Mouse (Mus musculus) gastrocnemius, adult 2 months (tissue): Measurements from ENCODE around the gene Col4a3bp. TPM values are rescaled to one million over a fixed set of nuclear protein-coding genes. Genes with fewer than 3 reads are reported as not detected.

Experiments
- DNase-seq: peaks from one replicate; pipeline ENCODE4 v3.0.0; 2022
- H3K27ac ChIP-seq: fragments of 200-600 bp; 2 replicates; pipeline ENCODE4 v1.8.1; 2022; ENCODE audit warnings: mild to moderate bottlenecking
- H3K4me3 ChIP-seq: fragments of 200-600 bp; 2 replicates; pipeline ENCODE4 v1.8.1; 2022; ENCODE audit warnings: mild to moderate bottlenecking, moderate library complexity
- CTCF ChIP-seq: fragments of 200-600 bp; IDR thresholded peaks from 2 replicates; pipeline ENCODE4 v1.8.1; 2022; ENCODE audit warnings: antibody characterized with exemption, mild to moderate bottlenecking, moderate library complexity
- intact Hi-C: fragments of 180-260 bp; cut with DNase I; formaldehyde crosslinking; loops from one replicate; pipeline ENCODE4 v1.15.1; 2025
- total RNA-seq, 2 experiments: library from RNA; stranded (reverse); gene quantifications; 2 replicates each; pipeline ENCODE4 v1.2.3; 2021

The Col4a3bp gene
- total RNA-seq, 2 experiments from 2014 or later = 47.3 to 60.1 TPM

DNA sequence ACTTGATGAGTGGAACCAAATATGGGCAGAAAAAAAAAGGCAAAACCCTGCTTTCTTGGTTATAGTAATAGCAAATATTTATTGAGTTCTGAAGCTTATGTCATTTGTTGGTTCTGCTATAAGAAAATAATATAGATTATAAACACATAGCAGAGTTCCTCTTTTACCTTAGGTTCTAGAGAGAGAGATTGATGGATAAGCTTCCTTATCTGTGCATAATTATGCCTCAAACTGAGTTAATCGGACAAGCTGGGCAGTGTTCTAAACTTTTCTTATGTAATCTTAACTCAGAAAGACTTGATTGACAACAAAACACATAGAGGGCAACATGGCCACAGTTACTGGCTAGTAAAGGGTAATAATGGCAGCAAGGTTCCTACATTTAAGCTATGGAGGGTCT, 4.8 kb downstream of the Col4a3bp start:
- no peak for DNase-seq
- intact Hi-C loops = no loop called here
- no peak overlapping the region for H3K4me3 ChIP-seq
- no peak overlapping the region for H3K27ac ChIP-seq
- TF ChIP-seq CTCF = no peak

DNA sequence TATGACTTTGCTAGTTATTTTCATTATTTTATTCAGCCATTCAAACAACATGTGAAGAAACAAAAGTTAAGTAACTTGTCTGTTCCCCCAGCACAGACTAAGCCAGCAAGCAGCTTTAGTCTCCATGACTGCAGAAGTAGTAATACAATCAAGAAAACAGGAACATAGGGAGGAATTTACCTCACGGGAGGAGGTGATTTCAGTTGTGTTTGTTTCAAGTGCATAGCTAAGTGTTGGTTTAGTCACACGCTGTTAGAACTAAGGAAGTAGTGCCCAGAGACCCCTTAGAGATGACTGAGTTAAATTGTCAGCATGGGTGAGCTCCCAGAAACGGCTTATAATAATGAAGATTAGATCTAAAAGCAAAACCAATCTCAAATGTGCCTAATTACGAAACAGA, 5.5 kb downstream of the Col4a3bp start:
- TF ChIP-seq CTCF = no peak
- no peak overlapping the region for H3K4me3 ChIP-seq
- intact Hi-C loops = no loop called here

DNA sequence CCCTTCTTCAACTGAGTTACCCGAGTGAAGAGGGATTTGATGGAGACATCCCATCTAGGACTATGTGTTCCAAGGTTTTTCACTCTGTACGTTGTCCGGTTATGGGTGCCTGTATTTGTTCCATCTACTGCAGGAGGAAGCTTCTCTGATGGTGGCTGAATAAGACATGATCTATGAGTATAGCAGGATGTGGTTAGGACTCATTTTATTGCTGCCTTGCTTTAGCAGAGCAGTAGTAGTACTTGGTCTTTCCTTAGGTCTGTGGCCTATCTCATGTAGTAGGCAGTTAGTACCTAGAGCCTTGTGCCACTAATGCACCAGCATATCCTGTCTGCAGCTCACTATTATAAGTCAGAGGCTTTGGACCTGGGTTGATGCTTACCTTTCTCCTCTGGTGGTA, 12.7 kb downstream of the Col4a3bp start:
- H3K4me3 ChIP-seq = no peak overlapping the region
- no peak for DNase-seq
- intact Hi-C loops = no loop called here
- no peak for TF ChIP-seq CTCF
- no peak overlapping the region for H3K27ac ChIP-seq

More for the DNA sequence above, 5.5 kb downstream of the Col4a3bp start:
- no peak for DNase-seq
- no peak overlapping the region for H3K27ac ChIP-seq

GRCm38 (mm10) chr13:96567977-96568376, 25.6 kb downstream of the Col4a3bp start:
- Histone ChIP-seq H3K4me3 (no peak overlapping the region), H3K27ac (0 out of 2 replicates have a peak overlapping the region, but pooled peaks have one; percentile 35)
- TF ChIP-seq CTCF = no peak
- intact Hi-C loops = no loop called here
- no peak for DNase-seq

GRCm38 (mm10) chr13:96570313-96571015, 28.0 kb downstream of the Col4a3bp start:
- DNase-seq = no peak
- intact Hi-C loops = no loop called here
- no peak for TF ChIP-seq CTCF
- Histone ChIP-seq H3K4me3 (no peak overlapping the region), H3K27ac (no peak overlapping the region)

GRCm38 (mm10) chr13:96571016-96571361, 28.6 kb downstream of the Col4a3bp start:
- Histone ChIP-seq H3K4me3 (no peak overlapping the region), H3K27ac (no peak overlapping the region)
- no peak for TF ChIP-seq CTCF
- intact Hi-C loops = no loop called here
- DNase-seq = no peak

GRCm38 (mm10) chr13:96574170-96574569, 31.8 kb downstream of the Col4a3bp start:
- intact Hi-C loops = no loop called here
- H3K4me3 ChIP-seq = no peak overlapping the region
- no peak for TF ChIP-seq CTCF
- no peak for DNase-seq
- H3K27ac ChIP-seq = no peak overlapping the region

DNA sequence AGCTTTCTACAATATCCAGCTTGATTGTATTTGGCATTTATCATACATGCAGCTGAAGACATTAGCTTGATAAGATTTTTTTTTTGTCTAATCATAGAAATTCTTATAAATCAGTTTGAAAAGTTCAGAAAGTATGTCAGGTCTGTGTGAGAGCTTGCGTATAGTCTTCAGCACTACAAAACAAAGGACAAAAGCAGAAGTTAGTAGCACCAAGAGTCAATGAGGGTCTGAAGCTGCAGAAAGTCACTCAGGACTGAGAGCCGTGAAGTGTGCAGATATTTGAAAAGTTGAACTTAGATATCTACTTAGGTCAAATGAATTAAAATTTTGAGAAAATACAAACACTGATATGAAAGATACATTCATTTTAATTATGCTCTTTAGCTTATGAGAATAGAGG, 36.7 kb downstream of the Col4a3bp start:
- no peak overlapping the region for H3K27ac ChIP-seq
- DNase-seq = no peak
- intact Hi-C loops = no loop called here
- no peak overlapping the region for H3K4me3 ChIP-seq
- TF ChIP-seq CTCF = no peak

GRCm38 (mm10) chr13:96579979-96580378, 37.6 kb downstream of the Col4a3bp start:
- H3K4me3 ChIP-seq = no peak overlapping the region
- H3K27ac ChIP-seq = no peak overlapping the region
- intact Hi-C loops = no loop called here
- DNase-seq = no peak
- no peak for TF ChIP-seq CTCF

DNA sequence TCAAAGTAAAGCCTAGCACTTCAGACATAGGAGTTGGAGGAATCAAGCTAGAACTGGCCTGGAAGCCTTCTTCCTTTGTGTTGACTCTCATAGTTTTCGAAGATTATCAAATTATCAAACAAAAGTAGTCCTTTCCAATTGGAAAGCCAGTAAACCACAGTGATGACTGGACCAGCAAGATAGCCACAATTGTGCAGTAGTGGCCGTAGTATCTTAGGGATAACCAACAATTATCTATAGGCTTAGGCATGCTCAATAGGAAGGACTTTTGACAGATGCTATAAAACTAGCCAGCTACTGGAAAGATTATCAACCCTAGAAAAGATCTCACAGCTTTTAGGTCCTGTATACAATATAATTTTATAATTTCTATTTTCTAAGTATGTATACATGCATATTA, 41.8 kb downstream of the Col4a3bp start:
- Histone ChIP-seq H3K27ac (no peak overlapping the region), H3K4me3 (no peak overlapping the region)
- intact Hi-C loops = loop anchor here (2.0 kb wide), 1 partner anchor 41 kb away; the partner anchor contains the start of genes Col4a3bp and Polk
- no peak for DNase-seq
- no peak for TF ChIP-seq CTCF

DNA sequence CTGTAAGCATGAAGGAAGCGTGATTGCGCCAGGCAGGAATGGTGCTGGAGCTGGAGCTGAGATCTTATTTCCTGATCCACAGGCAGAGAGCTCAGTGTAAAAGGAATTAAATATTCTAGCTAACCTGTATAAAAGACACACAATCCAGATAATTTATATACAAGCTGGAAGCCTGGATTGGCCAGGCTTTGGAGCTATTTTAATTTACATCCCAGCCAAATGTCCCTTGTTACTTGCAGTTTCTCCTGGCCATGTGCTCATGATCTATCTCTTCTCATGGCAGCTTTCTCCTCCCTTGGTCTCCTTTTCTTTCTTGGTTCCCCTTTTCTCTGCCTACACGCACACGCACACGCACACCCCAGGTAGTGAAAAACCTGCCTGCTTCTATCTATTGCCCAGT, 44.1 kb downstream of the Col4a3bp start:
- no peak for TF ChIP-seq CTCF
- no peak for DNase-seq
- Histone ChIP-seq H3K4me3 (no peak overlapping the region), H3K27ac (no peak overlapping the region)
- intact Hi-C loops = no loop called here

- Histone ChIP-seq H3K4me3 (no peak overlapping the region), H3K27ac (no peak overlapping the region)
- no peak for DNase-seq
- intact Hi-C loops = no loop called here
- no peak for TF ChIP-seq CTCF
Measured at GRCm38 (mm10) chr13:96588642-96589041, 46.2 kb downstream of the Col4a3bp start.

- DNase-seq = no peak
- Histone ChIP-seq H3K27ac (peak overlapping the region; percentile 6; the same call in 1 of the 2 replicates), H3K4me3 (no peak overlapping the region; the same call in 1 of the 2 replicates)
- TF ChIP-seq CTCF = peak; percentile 87
- intact Hi-C loops = loop anchor here (1.0 to 10.0 kb wide), 2 partner anchors 162 to 559 kb away; no protein-coding TSS in a partner anchor
Measured at GRCm38 (mm10) chr13:96593621-96594020, 51.2 kb downstream of the Col4a3bp start.

DNA sequence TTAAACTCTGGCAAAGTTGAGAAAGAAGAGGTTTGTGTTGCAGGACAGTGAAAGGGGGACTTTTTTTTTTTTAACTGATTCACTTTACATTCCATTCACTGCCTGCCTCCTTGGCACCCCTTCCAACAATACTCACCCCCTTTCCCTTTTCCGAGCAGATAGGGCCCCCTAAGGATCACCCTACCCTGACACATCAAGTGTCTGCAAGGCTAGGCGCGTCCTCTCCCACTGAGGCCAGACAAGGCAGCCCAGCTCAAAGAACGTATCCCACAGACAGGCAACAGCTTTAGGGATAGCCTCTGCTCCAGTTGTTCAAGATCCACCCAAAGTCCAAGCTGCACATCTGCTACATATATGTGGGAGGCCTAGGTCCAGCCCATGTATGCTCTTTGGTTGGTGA, 51.7 kb downstream of the Col4a3bp start:
- no peak for DNase-seq
- intact Hi-C loops = loop anchor here (10.0 kb wide), 1 partner anchor 559 kb away; no protein-coding TSS in a partner anchor
- Histone ChIP-seq H3K4me3 (no peak overlapping the region; the same call in 1 of the 2 replicates), H3K27ac (peak overlapping the region; percentile 6; the same call in 1 of the 2 replicates)
- no peak for TF ChIP-seq CTCF
